Mouse (Mus musculus): ENCODE results near the gene Mgll. TPM values are rescaled to one million over a fixed set of nuclear protein-coding genes. Genes with fewer than 3 reads are reported as not detected.

Mgll gene
- polyA plus RNA-seq, 1 experiment from 2014 or later, result 94.2 TPM

GRCm38 (mm10) chr6:88841781-88842689 is 117.8 kb downstream of the Mgll start, which contains the start of gene Abtb1:
Abtb1 (minus strand) TSS chr6:88841984.
- peak within 1 kb of the TSS; percentile 75 for H3K27ac ChIP-seq (ENCODE audit: low read depth)
- H3K9ac ChIP-seq (ENCODE audit: low read length), result peak within 1 kb of the TSS; percentile 81
- no peaks in the 10 kb centered on the region for H3K9me3 ChIP-seq (ENCODE audit: control insufficient read depth, low read length)
- DNase-seq (ENCODE audit: low spot score) (peak; percentile 100), ATAC-seq (replicated peaks; ENCODE audit: low FRiP score, low TSS enrichment, low read depth) (peak; percentile 96)
- peak within 1 kb of the TSS; percentile 94 for H3K4me2 ChIP-seq (ENCODE audit: low read length)
- peaks cover 14% of the 10 kb centered on the region for H3K4me1 ChIP-seq (replicated peaks; ENCODE audit: control insufficient read depth, insufficient read depth, low read length)
- H3K36me3 ChIP-seq (ENCODE audit: control insufficient read depth, insufficient read depth, low read length), result peaks cover 21% of the 10 kb centered on the region
- peak within 1 kb of the TSS; percentile 76 for H3K4me3 ChIP-seq (ENCODE audit: low read depth, low read length)
- H3K27me3 ChIP-seq (replicated peaks; ENCODE audit: control insufficient read depth, insufficient read depth, low read length), result no peaks in the 10 kb centered on the region
- WGBS, result under 1% methylated on average over 67 of the region's 72 CpGs

- ATAC-seq (replicated peaks; ENCODE audit: low FRiP score, low TSS enrichment, low read depth), result peak; percentile 1; the same call in 1 of the 2 replicates
- Histone ChIP-seq H3K9me3 (ENCODE audit: control insufficient read depth, low read length) (no peaks in the 10 kb centered on the region), H3K4me3 (ENCODE audit: low read depth, low read length) (peak overlapping the region; percentile 76), H3K4me1 (replicated peaks; ENCODE audit: control insufficient read depth, insufficient read depth, low read length) (peaks cover 14% of the 10 kb centered on the region), H3K9ac (ENCODE audit: low read length) (peak overlapping the region; percentile 61), H3K27ac (ENCODE audit: low read depth) (peak overlapping the region; percentile 69), H3K36me3 (ENCODE audit: control insufficient read depth, insufficient read depth, low read length) (peaks cover 18% of the 10 kb centered on the region), H3K27me3 (replicated peaks; ENCODE audit: control insufficient read depth, insufficient read depth, low read length) (no peaks in the 10 kb centered on the region), H3K4me2 (ENCODE audit: low read length) (peak overlapping the region; percentile 74)
- WGBS, result under 1% methylated on average over 29 of the region's 32 CpGs
- no peak for DNase-seq (ENCODE audit: low spot score)
Measured at GRCm38 (mm10) chr6:88842731-88843151, 118.5 kb downstream of the Mgll start.

GRCm38 (mm10) chr6:88843241-88843640 is 119.0 kb downstream of the Mgll start:
- peak overlapping the region; percentile 74 for H3K4me2 ChIP-seq (ENCODE audit: low read length)
- DNase-seq (ENCODE audit: low spot score), result no peak
- no peak overlapping the region for H3K27ac ChIP-seq (ENCODE audit: low read depth)
- H3K9ac ChIP-seq (ENCODE audit: low read length), result no peak overlapping the region; the same call in 1 of the 2 replicates
- peaks cover 18% of the 10 kb centered on the region for H3K36me3 ChIP-seq (ENCODE audit: control insufficient read depth, insufficient read depth, low read length)
- H3K9me3 ChIP-seq (ENCODE audit: control insufficient read depth, low read length), result no peaks in the 10 kb centered on the region
- H3K27me3 ChIP-seq (replicated peaks; ENCODE audit: control insufficient read depth, insufficient read depth, low read length), result no peaks in the 10 kb centered on the region
- peak overlapping the region; percentile 76 for H3K4me3 ChIP-seq (ENCODE audit: low read depth, low read length)
- ATAC-seq (replicated peaks; ENCODE audit: low FRiP score, low TSS enrichment, low read depth), result no peak
- peaks cover 14% of the 10 kb centered on the region for H3K4me1 ChIP-seq (replicated peaks; ENCODE audit: control insufficient read depth, insufficient read depth, low read length)
- 73% methylated on average over 7 of the region's 7 CpGs for WGBS

- WGBS, result 77% methylated on average over 9 of the region's 9 CpGs
Measured at GRCm38 (mm10) chr6:88843781-88844725, 119.8 kb downstream of the Mgll start.

GRCm38 (mm10) chr6:88844901-88845565 is 120.8 kb downstream of the Mgll start:
- Histone ChIP-seq H3K4me3 (ENCODE audit: low read depth, low read length) (no peak overlapping the region), H3K36me3 (ENCODE audit: control insufficient read depth, insufficient read depth, low read length) (peaks cover 7% of the 10 kb centered on the region; the same call in 1 of the 2 replicates), H3K27ac (ENCODE audit: low read depth) (no peak overlapping the region), H3K4me1 (replicated peaks; ENCODE audit: control insufficient read depth, insufficient read depth, low read length) (peaks cover 14% of the 10 kb centered on the region), H3K9ac (ENCODE audit: low read length) (no peak overlapping the region), H3K27me3 (replicated peaks; ENCODE audit: control insufficient read depth, insufficient read depth, low read length) (no peaks in the 10 kb centered on the region), H3K9me3 (ENCODE audit: control insufficient read depth, low read length) (no peaks in the 10 kb centered on the region), H3K4me2 (ENCODE audit: low read length) (no peak overlapping the region)
- 94% methylated on average over 7 of the region's 7 CpGs for WGBS
- no peak for ATAC-seq (replicated peaks; ENCODE audit: low FRiP score, low TSS enrichment, low read depth)
- DNase-seq (ENCODE audit: low spot score), result no peak

More at GRCm38 (mm10) chr6:88843781-88844725, 119.8 kb downstream of the Mgll start:
- Histone ChIP-seq H3K9me3 (ENCODE audit: control insufficient read depth, low read length) (no peaks in the 10 kb centered on the region), H3K4me2 (ENCODE audit: low read length) (no peak overlapping the region), H3K27ac (ENCODE audit: low read depth) (no peak overlapping the region), H3K4me3 (ENCODE audit: low read depth, low read length) (no peak overlapping the region), H3K9ac (ENCODE audit: low read length) (no peak overlapping the region), H3K4me1 (replicated peaks; ENCODE audit: control insufficient read depth, insufficient read depth, low read length) (peaks cover 14% of the 10 kb centered on the region), H3K36me3 (ENCODE audit: control insufficient read depth, insufficient read depth, low read length) (peaks cover 10% of the 10 kb centered on the region), H3K27me3 (replicated peaks; ENCODE audit: control insufficient read depth, insufficient read depth, low read length) (no peaks in the 10 kb centered on the region)
- DNase-seq (ENCODE audit: low spot score) (no peak), ATAC-seq (replicated peaks; ENCODE audit: low FRiP score, low TSS enrichment, low read depth) (no peak)

- Histone ChIP-seq H3K9me3 (ENCODE audit: control insufficient read depth, low read length) (no peaks in the 10 kb centered on the region), H3K4me3 (ENCODE audit: low read depth, low read length) (no peak overlapping the region), H3K27me3 (replicated peaks; ENCODE audit: control insufficient read depth, insufficient read depth, low read length) (no peaks in the 10 kb centered on the region), H3K27ac (ENCODE audit: low read depth) (no peak overlapping the region), H3K9ac (ENCODE audit: low read length) (no peak overlapping the region), H3K4me2 (ENCODE audit: low read length) (no peak overlapping the region), H3K4me1 (replicated peaks; ENCODE audit: control insufficient read depth, insufficient read depth, low read length) (peaks cover 7% of the 10 kb centered on the region; the same call in 1 of the 2 replicates), H3K36me3 (ENCODE audit: control insufficient read depth, insufficient read depth, low read length) (peaks cover 7% of the 10 kb centered on the region; the same call in 1 of the 2 replicates)
- DNase-seq (ENCODE audit: low spot score) (no peak), ATAC-seq (replicated peaks; ENCODE audit: low FRiP score, low TSS enrichment, low read depth) (no peak)
- 48% methylated on average over 2 of the region's 2 CpGs for WGBS
Measured at GRCm38 (mm10) chr6:88847571-88847970, 123.4 kb downstream of the Mgll start.

GRCm38 (mm10) chr6:88849270-88849669 is 125.1 kb downstream of the Mgll start:
- WGBS, result 56% methylated on average over 4 of the region's 4 CpGs

GRCm38 (mm10) chr6:88850034-88850433 is 125.8 kb downstream of the Mgll start:
- DNase-seq (ENCODE audit: low spot score) (no peak), ATAC-seq (replicated peaks; ENCODE audit: low FRiP score, low TSS enrichment, low read depth) (no peak)
- Histone ChIP-seq H3K9me3 (ENCODE audit: control insufficient read depth, low read length) (no peaks in the 10 kb centered on the region), H3K4me3 (ENCODE audit: low read depth, low read length) (no peak overlapping the region), H3K4me2 (ENCODE audit: low read length) (no peak overlapping the region), H3K9ac (ENCODE audit: low read length) (no peak overlapping the region), H3K4me1 (replicated peaks; ENCODE audit: control insufficient read depth, insufficient read depth, low read length) (no peaks in the 10 kb centered on the region), H3K27ac (ENCODE audit: low read depth) (no peak overlapping the region), H3K27me3 (replicated peaks; ENCODE audit: control insufficient read depth, insufficient read depth, low read length) (no peaks in the 10 kb centered on the region), H3K36me3 (ENCODE audit: control insufficient read depth, insufficient read depth, low read length) (peaks cover 11% of the 10 kb centered on the region; the same call in 1 of the 2 replicates)
- WGBS, result 87% methylated on average over 7 of the region's 7 CpGs

More at GRCm38 (mm10) chr6:88849270-88849669, 125.1 kb downstream of the Mgll start:
- Histone ChIP-seq H3K9ac (ENCODE audit: low read length) (no peak overlapping the region), H3K27ac (ENCODE audit: low read depth) (no peak overlapping the region), H3K4me2 (ENCODE audit: low read length) (no peak overlapping the region), H3K9me3 (ENCODE audit: control insufficient read depth, low read length) (no peaks in the 10 kb centered on the region), H3K4me3 (ENCODE audit: low read depth, low read length) (no peak overlapping the region), H3K36me3 (ENCODE audit: control insufficient read depth, insufficient read depth, low read length) (peaks cover 8% of the 10 kb centered on the region; the same call in 1 of the 2 replicates), H3K4me1 (replicated peaks; ENCODE audit: control insufficient read depth, insufficient read depth, low read length) (no peaks in the 10 kb centered on the region), H3K27me3 (replicated peaks; ENCODE audit: control insufficient read depth, insufficient read depth, low read length) (no peaks in the 10 kb centered on the region)
- DNase-seq (ENCODE audit: low spot score), result no peak
- 0 out of 2 replicates have a peak, but pooled peaks have one; percentile 6 for ATAC-seq (replicated peaks; ENCODE audit: low FRiP score, low TSS enrichment, low read depth)

All from intestine, embryonic 14.5 days (tissue).